Mouse (Mus musculus) retina, embryonic 14.5 days (tissue): Measurements from ENCODE around the gene Stk39.

Source experiments
- DNase-seq: peaks from one replicate; pipeline ENCODE4 v3.0.0-alpha.2; 2015; ENCODE audit warnings: low spot score

Gene Stk39

DNA sequence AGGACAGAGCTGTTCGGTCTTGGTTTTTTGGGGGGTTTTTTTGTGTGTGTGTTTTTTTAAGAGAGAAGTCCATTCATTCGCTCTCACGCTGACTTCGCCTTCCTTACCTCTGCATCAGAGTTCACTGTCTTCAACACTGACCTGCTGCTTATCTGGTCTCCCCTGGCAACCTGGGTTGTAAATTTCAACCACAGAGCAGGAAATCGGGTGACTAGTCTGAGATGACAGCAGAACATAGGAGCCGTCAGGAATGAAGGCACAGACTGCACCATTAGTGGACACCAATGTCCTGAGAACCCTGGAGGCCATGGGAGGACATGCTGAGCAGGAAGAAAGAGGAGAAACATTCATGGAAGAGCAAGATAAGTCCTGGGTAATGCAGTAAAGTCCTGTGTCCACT is 51.1 kb downstream of the Stk39 start:
- no peak for DNase-seq

GRCm38 (mm10) chr2:68420223-68420622 is 51.8 kb downstream of the Stk39 start:
- no peak for DNase-seq

DNA sequence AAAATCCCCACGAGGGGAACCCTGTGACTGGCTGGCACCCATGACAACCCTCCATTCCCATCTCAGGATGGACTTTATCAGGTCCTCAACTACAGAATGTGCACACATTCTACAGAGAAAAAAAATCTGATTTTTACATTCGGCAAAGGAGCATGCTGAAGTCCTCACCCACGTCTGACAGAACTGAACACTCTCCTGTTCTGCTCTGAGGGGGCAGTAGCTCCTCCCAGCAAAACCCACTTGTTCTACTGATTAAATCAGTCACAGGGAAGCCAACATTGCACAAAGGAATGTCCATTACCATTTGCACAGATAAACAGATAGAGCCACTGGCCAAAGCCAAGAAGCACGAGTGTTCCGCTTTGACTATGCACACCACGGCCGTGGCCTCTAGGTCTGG is 52.3 kb downstream of the Stk39 start:
- no peak for DNase-seq

DNA sequence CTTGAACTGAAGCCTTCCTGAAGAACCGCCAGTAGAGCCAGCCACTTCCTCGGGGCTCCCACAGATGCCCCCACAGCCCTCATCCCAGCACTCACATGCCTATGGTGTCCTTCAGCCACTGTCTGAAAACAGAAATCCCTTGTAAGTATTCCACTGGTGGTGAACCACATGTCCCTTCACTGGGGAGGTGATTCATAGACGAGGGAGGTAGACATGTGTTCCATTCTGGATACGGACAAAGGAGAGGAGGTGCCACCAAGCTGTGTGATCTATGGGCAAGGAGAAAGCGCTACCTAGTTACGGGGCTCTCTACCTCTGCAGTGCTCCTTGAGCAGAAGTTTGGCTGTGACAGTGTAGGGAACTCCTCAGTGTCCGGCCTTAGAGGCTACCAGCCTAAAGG is 52.9 kb downstream of the Stk39 start:
- DNase-seq: no peak

DNA sequence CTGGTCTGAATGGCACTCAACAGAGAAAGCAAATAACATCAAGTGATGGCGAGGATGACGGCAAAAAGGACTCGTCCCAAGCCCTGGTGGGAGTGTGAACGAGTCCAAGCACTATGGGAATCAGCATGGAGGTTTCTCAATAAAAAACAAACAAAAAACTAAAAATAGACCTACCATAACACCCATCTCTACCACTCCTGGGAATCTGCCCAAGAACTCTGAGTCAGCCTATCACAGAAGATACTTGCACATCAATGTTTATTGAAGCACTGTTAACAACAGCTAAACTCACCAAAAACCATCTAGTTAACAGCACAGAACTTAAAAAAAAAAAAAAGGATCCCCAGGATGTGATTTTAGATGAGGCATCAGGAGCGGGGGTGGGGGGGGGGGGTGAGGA is 55.0 kb downstream of the Stk39 start:
- DNase-seq: no peak

- no peak for DNase-seq
Observed at GRCm38 (mm10) chr2:68415691-68416090, 56.4 kb downstream of the Stk39 start.

DNA sequence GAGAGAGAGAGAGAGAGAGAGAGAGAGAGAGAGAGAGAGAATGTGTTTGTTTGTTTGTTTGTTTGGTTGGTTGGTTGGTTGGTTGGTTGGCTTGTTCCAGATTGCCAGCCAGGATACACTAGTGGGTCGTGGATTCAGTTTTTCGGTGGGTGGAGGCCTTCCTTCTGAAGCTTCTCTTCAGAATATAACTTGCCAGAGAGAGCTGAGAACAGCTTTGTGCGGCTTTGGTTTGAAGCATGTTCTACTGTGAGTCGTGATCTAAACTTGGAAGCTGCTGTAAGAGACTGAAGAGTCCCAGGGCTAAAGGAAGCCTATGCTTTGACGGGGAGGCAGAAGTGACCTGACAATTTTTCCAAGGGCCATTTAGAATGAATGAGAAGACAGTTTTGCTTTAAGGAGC is 59.9 kb downstream of the Stk39 start:
- DNase-seq: no peak

- no peak for DNase-seq
Observed at GRCm38 (mm10) chr2:68411201-68411600, 60.9 kb downstream of the Stk39 start.

DNA sequence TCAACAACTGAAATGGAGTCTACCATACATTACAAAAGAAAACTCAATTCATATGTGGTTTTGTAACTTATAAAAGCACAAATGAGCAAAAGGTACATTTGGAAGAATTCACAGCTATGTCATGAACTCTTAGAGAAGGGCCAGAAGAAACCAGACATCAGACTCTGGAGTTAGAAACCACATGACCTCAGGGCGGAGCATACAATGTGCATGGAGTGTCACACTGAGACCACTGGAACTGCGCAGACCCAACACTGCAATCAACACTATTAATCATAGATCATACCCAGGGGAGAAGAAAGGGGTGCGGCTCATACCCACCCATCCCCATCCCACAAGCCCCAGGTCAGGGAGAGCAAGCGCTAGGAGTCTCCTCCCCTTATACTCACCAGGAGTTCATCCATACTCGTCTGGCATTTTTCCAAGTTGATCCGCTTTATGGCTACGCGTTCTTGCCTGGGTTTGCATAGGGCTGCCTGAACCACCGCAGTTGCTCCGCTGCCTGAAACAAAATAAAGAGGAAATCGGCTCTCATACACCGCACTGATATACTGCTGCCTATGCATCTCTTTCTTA is 62.3 kb downstream of the Stk39 start:
- no peak for DNase-seq

- no peak for DNase-seq
Observed at GRCm38 (mm10) chr2:68408271-68408980, 63.6 kb downstream of the Stk39 start.

- DNase-seq: peak; percentile 17
Observed at GRCm38 (mm10) chr2:68407179-68407950, 64.7 kb downstream of the Stk39 start.

- no peak for DNase-seq
Observed at GRCm38 (mm10) chr2:68406571-68407074, 65.4 kb downstream of the Stk39 start.

DNA sequence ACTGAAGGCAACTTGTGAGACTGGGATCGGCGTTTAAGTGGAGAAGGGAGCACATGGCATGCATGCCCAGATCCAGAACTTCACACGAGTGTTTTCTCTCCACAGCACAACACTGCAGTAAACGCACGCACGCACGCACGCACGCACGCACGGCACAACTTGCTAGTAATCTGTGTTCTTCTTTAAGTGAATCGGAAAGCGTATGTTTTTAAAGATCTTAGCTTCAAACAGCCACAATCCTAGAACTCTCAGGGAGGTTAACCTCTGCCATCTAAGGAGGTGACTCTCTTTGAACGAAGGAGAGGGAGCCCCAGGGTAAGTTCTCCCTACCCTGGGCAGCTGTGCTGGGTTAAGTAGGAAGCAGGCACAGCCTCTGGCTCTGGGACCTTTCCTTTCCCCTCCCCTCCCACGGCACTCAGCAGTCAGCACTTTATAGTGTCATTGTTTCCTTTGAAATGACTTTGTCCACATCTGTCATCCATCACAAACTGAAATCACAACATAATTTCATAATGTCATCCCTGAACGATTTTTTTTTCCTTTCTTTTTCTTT is 66.8 kb downstream of the Stk39 start:
- DNase-seq: no peak

DNA sequence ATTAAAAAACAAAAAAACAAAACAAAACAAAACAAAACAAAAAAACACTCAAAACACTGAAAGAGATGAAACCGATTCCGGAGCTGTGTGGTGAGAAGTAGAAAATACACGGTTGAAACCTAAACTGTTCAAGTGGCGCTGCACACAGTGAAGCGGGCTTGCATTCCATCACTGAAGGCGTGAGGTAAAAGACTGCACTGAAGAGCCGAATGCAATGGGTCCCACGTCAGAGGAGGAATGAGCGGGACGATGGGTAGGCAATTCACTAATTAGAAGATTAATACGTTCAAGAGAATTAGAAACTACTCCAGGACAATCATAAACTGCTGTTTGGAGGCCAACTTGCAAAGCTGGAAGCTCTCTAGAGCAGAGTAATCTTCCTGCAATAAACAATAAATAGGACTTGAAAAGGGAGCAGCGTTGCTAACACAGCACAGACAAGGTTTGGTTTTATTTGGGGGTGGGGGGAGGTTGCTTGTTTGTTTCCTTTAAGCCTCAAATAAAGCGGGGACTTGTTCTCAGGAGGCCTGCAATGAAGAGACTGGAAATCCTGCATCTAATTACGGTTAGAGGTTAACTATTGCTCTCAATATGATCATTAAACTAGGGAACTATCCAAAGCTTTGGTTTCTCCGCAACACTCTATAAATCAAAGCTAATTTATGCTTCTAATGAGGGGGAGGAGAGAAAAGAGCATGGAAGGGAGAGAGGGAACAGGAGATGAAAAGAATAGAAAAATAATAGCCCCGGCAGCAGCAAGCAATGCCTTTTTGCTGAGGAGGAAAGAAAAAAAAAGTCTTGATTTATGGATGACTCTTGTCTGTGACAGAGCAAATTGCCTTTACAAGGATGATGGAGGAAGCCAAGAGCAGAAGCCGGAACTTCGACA is 67.5 kb downstream of the Stk39 start:
- DNase-seq: no peak

- DNase-seq: no peak
Observed at GRCm38 (mm10) chr2:68393611-68394549, 78.2 kb downstream of the Stk39 start.

DNA sequence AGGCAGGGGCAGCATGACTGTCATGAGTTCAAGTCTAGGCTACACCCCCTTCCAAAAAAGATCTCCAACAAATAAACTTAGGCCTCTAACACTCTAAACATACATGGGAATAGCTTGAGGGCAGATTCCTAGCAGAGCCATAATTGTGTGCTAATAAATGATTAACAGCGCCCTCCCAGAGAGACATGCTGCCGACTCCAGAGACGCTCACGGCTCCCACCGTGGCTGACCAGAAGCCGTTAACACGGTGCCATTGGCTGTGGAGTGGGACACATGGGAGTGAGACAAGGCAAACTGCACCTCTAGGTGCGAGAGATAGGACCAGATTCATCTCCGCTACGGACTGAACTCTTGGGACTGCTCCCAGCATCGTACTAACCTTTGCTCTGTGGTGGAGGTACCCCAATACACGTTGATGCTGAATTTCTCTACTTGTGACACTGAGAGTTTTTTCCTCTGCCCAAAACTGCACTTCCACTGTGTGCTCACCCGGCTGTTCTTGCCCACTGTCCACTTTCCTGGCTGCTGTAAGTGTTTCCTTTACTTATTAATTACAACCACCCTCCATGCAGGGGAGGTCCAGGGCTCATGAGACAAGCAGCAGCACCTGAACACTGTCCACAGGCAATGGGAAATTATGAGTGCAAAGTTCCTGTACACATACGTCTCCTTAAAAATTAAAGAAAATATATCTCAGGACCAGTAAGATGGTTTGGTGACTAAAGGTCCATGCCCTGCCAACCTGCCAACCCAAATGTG is 84.1 kb downstream of the Stk39 start:
- no peak for DNase-seq

DNA sequence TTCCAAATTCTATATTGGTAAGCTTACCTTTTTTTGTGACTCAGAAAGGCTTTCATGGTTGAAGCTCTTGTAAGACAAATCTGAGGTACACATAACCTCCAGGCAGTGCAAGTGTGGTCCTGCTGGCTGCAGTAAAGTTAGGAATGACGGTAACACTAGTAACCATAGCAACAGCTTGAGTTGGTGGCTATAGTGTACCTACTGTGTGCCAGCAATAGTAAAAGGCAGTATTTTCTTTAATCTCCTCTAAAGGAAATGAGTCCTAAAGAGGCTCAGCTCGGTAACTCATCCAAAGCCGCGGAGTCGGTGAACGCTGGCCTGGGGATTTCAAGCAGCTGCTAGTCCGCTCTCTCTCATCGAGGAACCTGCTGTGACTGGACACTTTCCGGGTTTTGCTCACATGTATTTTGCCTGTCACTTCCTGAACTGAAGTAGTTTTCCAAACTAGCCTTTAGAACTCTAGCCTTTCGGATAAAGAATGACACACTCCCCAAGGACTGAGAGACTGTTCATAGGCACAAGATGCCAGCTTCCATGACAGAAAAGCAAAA is 85.7 kb downstream of the Stk39 start:
- DNase-seq: no peak

GRCm38 (mm10) chr2:68385654-68386312 is 86.3 kb downstream of the Stk39 start:
- DNase-seq: no peak

GRCm38 (mm10) chr2:68383964-68384363 is 88.1 kb downstream of the Stk39 start:
- DNase-seq: no peak
